Mouse (Mus musculus) CH12.LX (cell line): Measurements from ENCODE around the gene Scd4. TPM values are rescaled to one million over a fixed set of nuclear protein-coding genes. Genes with fewer than 3 reads are reported as not detected.
A peak's percentile ranks its signal among the peaks of the same experiment; 100 is the strongest.

ENCODE experiments used
- DNase-seq: peaks from one replicate; pipeline ENCODE4 v3.0.0-alpha.2; 2013; ENCODE audit errors: extremely low read depth
- H3K27ac ChIP-seq: 2 replicates; pipeline ENCODE4 v1.5.1; 2012; ENCODE audit warnings: low read depth, mild to moderate bottlenecking, control low read depth, moderate library complexity; ENCODE audit not compliant: insufficient read depth
- H3K27me3 ChIP-seq: replicated peaks from 2 replicates; pipeline ENCODE3; 2012; ENCODE audit warnings: inconsistent platforms
- H3K36me3 ChIP-seq, 2 experiments: replicated peaks in 1 of 2; 2 replicates each; pipeline versions ENCODE3 to v1.6.1; 2012; ENCODE audit warnings: inconsistent platforms in 1 of 2, low read length in 1 of 2, mild to moderate bottlenecking in 1 of 2, mixed read lengths in 1 of 2, moderate library complexity in 1 of 2; ENCODE audit not compliant: control insufficient read depth in 1 of 2, insufficient read depth in 1 of 2
- H3K4me1 ChIP-seq, 2 experiments: 2 replicates each; pipeline ENCODE4 v1.6.1; 2012; ENCODE audit warnings: inconsistent platforms in 1 of 2, moderate library complexity in 1 of 2; ENCODE audit not compliant: insufficient read depth in 2 of 2, control insufficient read depth in 1 of 2
- H3K4me2 ChIP-seq: 2 replicates; pipeline ENCODE4 v1.6.1; 2012; ENCODE audit warnings: low read depth, mild to moderate bottlenecking, control low read depth; ENCODE audit not compliant: poor library complexity, insufficient read depth, severe bottlenecking
- H3K4me3 ChIP-seq, 3 experiments: fragments of 150-350 bp in 1 of 3; sonication (generic) in 1 of 3; replicated peaks in 1 of 3; 2 replicates each; pipeline versions ENCODE3 to v1.5.1; 2011 to 2012; ENCODE audit warnings: low read depth in 2 of 3, low read length in 2 of 3, mild to moderate bottlenecking in 2 of 3, moderate library complexity in 2 of 3, control low read depth in 1 of 3, improper control_type of control experiment in 1 of 3, inconsistent platforms in 1 of 3, mixed read lengths in 1 of 3; ENCODE audit not compliant: poor library complexity in 1 of 3
- H3K79me2 ChIP-seq: replicated peaks from 2 replicates; pipeline ENCODE4 v1.6.1; 2012; ENCODE audit warnings: mild to moderate bottlenecking, moderate library complexity; ENCODE audit not compliant: control insufficient read depth, poor library complexity, insufficient read depth, severe bottlenecking; ENCODE audit errors: extremely low read depth
- H3K9ac ChIP-seq: 2 replicates; pipeline ENCODE4 v1.6.1; 2012; ENCODE audit warnings: low read depth, mild to moderate bottlenecking, control low read depth, moderate library complexity; ENCODE audit not compliant: insufficient read depth
- H3K9me3 ChIP-seq: replicated peaks from 2 replicates; pipeline ENCODE3; 2012; ENCODE audit warnings: low read length, inconsistent platforms, mixed read lengths
- BHLHE40 ChIP-seq: IDR thresholded peaks from 2 replicates; pipeline ENCODE4 v1.6.1; 2011; ENCODE audit warnings: mild to moderate bottlenecking, low read depth, low read length, improper control_type of control experiment
- CHD1 ChIP-seq: IDR thresholded peaks from 2 replicates; pipeline ENCODE4 v1.6.1; 2012; ENCODE audit warnings: low read depth, low read length, improper control_type of control experiment, inconsistent platforms
- ELF1 ChIP-seq: IDR thresholded peaks from 2 replicates; pipeline ENCODE4 v1.6.1; 2014; ENCODE audit warnings: low read depth, mild to moderate bottlenecking, inconsistent platforms, low read length, improper control_type of control experiment
- EP300 ChIP-seq: IDR thresholded peaks from 2 replicates; pipeline ENCODE4 v1.6.1; 2011; ENCODE audit warnings: low read length, improper control_type of control experiment
- ETS1 ChIP-seq: conservative IDR thresholded peaks from 2 replicates; pipeline ENCODE4 v1.6.1; 2012; ENCODE audit warnings: low read depth, mild to moderate bottlenecking, inconsistent platforms, low read length, improper control_type of control experiment, moderate library complexity
- JUND ChIP-seq: conservative IDR thresholded peaks from 2 replicates; pipeline ENCODE4 v1.6.1; 2011; ENCODE audit warnings: low read depth, low read length, improper control_type of control experiment
- MAZ ChIP-seq: IDR thresholded peaks from 2 replicates; pipeline ENCODE4 v1.6.1; 2012; ENCODE audit warnings: low read depth, mild to moderate bottlenecking, inconsistent platforms, low read length, improper control_type of control experiment, moderate library complexity
- MEF2A ChIP-seq: IDR thresholded peaks from 2 replicates; pipeline ENCODE4 v1.6.1; 2014; ENCODE audit warnings: low read depth, mild to moderate bottlenecking, inconsistent platforms, low read length, improper control_type of control experiment, borderline replicate concordance
- NRF1 ChIP-seq: IDR thresholded peaks from 2 replicates; pipeline ENCODE4 v1.6.1; 2014; ENCODE audit warnings: low read depth, mild to moderate bottlenecking, inconsistent platforms, low read length, improper control_type of control experiment, moderate library complexity
- PAX5 ChIP-seq: IDR thresholded peaks from 2 replicates; pipeline ENCODE4 v1.6.1; 2012; ENCODE audit warnings: low read length, inconsistent platforms, mixed read lengths
- RAD21 ChIP-seq: IDR thresholded peaks from 2 replicates; pipeline ENCODE4 v1.6.1; 2011; ENCODE audit warnings: low read depth, mild to moderate bottlenecking, low read length, improper control_type of control experiment, moderate library complexity
- RCOR1 ChIP-seq: conservative IDR thresholded peaks from 2 replicates; pipeline ENCODE4 v1.6.1; 2012; ENCODE audit warnings: low read depth, mild to moderate bottlenecking, inconsistent platforms, low read length, improper control_type of control experiment
- SIN3A ChIP-seq: IDR thresholded peaks from 2 replicates; pipeline ENCODE4 v1.6.1; 2012; ENCODE audit warnings: low read length, improper control_type of control experiment, inconsistent platforms
- TBP ChIP-seq: conservative IDR thresholded peaks from 2 replicates; pipeline ENCODE4 v1.6.1; 2011; ENCODE audit warnings: low read depth, low read length, improper control_type of control experiment
- USF1 ChIP-seq: IDR thresholded peaks from 2 replicates; pipeline ENCODE4 v1.6.1; 2014; ENCODE audit warnings: low read depth, mild to moderate bottlenecking, inconsistent platforms, low read length, improper control_type of control experiment
- ZKSCAN1 ChIP-seq: IDR thresholded peaks from 2 replicates; pipeline ENCODE4 v1.6.1; 2012; ENCODE audit warnings: low read depth, inconsistent platforms, low read length, improper control_type of control experiment, borderline replicate concordance
- ZMIZ1 ChIP-seq: IDR thresholded peaks from 2 replicates; pipeline ENCODE4 v1.6.1; 2012; ENCODE audit warnings: low read depth, mild to moderate bottlenecking, inconsistent platforms, low read length, improper control_type of control experiment
- ZNF384 ChIP-seq: IDR thresholded peaks from 2 replicates; pipeline ENCODE4 v1.6.1; 2012; ENCODE audit warnings: low read depth, low read length, improper control_type of control experiment, inconsistent platforms
- dilution Hi-C: fragments of 300-500 bp; cut with MboI; formaldehyde crosslinking; loops from 2 replicates; pipeline ENCODE4 v1.14.3; 2020; ENCODE audit warnings: low sequenced_read_pairs; ENCODE audit not compliant: extremely low pct_unique_long_range_greater_than_20kb, extremely low pct_ligation_motif_present
- in situ Hi-C: fragments of 300-500 bp; cut with MboI; formaldehyde crosslinking; loops from 3 replicates; pipeline ENCODE4 v1.14.3; 2019; ENCODE audit warnings: low sequenced_read_pairs, low pct_ligation_motif_present, low pct_unique_long_range_greater_than_20kb, mixed read lengths
- polyA plus RNA-seq: library from polyadenylated mRNA; unstranded; fragments of >175 nt; gene quantifications from 2 replicates; pipeline ENCODE4 v1.2.1, GENCODE M21; 2012; ENCODE audit warnings: low read depth; ENCODE audit not compliant: insufficient read length
- total RNA-seq, 2 experiments: library from RNA; depleted of rRNA; stranded (reverse); fragments of 300-350 nt in 1 of 2; fragments of >200 nt in 1 of 2; gene quantifications; 2 replicates each; pipeline ENCODE4 v1.2.3; 2012 to 2014

Scd4 gene
- total and polyA plus RNA-seq, 3 experiments = 0.11 TPM; not detected in 2

DNA sequence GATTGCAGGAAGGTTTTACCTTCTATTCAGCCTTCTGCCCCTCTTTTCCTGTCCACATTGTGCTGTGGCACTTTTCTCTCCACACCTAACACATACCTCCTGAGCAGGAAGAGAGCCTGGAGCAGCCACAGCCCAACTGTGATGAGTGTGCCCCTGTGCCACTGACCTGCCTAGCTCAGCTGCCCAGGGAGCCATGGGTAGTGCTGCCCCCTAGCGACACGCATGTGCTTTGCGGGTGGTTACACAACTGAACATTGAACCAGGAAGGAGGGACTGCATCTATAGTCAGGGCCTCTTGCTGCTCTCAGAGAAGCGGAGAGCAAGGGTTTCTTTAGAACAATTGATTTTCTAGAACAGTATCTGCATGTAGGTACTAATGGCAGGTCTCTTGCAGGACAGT lies 37.2 kb upstream of the Scd4 start (continued):
- no peak for TF ChIP-seq TBP
- no peak for TF ChIP-seq USF1
- no peak for TF ChIP-seq ZMIZ1
- no peak for TF ChIP-seq PAX5
- peak; percentile 53; the same call in 1 of the 2 replicates for TF ChIP-seq BHLHE40
- TF ChIP-seq MEF2A = peak; percentile 66
- TF ChIP-seq RAD21 = peak; percentile 76
- no peak for TF ChIP-seq RCOR1
- no peak; the same call in 1 of the 2 replicates for TF ChIP-seq CHD1
- no peak for TF ChIP-seq ZKSCAN1
- TF ChIP-seq ETS1 = peak; percentile 26; the same call in 1 of the 2 replicates
- no peak for TF ChIP-seq JUND

DNA sequence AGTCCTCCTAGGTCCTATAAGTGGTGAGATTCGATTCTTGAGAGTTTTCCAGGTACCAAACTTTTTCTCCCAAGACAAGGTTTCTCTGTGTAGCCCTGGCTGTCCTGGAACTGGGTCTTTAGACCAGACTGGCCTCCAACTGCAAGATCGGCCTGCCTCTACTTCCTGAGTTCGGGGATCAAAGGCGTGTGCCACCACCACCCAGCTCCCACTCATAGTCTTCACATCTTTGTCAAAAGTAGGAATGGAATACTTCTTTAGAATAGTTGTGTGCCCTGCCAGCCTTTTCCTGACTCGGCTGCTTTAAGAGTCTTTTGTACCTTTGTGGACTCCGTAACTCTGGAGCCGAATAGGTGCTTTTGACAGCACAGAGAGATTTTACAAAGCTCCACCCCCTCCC lies 36.7 kb upstream of the Scd4 start:
- Histone ChIP-seq H3K4me1 (peaks cover 22 to 58% of the 10 kb centered on the region in 2 experiments), H3K9me3 (no peaks in the 10 kb centered on the region), H3K79me2 (peaks cover 70% of the 10 kb centered on the region), H3K36me3 (peaks cover 58 to 62% of the 10 kb centered on the region in 2 experiments), H3K4me3 (peak overlapping the region; percentile 68 to 94 (median 92)), H3K4me2 (peak overlapping the region; percentile 85), H3K27ac (no peak overlapping the region), H3K9ac (peak overlapping the region; percentile 66)
- dilution Hi-C loops = no loop called here
- in situ Hi-C loops = loop anchor here (5.0 kb wide), 1 partner anchor 49 kb away; no protein-coding TSS in a partner anchor
- no peak for DNase-seq
- no peak for TF ChIP-seq ELF1
- no peak for TF ChIP-seq ZNF384
- TF ChIP-seq MAZ = no peak
- TF ChIP-seq, all 38 proteins: peak for 0
- no peaks in the 10 kb centered on the region for H3K27me3 ChIP-seq

DNA sequence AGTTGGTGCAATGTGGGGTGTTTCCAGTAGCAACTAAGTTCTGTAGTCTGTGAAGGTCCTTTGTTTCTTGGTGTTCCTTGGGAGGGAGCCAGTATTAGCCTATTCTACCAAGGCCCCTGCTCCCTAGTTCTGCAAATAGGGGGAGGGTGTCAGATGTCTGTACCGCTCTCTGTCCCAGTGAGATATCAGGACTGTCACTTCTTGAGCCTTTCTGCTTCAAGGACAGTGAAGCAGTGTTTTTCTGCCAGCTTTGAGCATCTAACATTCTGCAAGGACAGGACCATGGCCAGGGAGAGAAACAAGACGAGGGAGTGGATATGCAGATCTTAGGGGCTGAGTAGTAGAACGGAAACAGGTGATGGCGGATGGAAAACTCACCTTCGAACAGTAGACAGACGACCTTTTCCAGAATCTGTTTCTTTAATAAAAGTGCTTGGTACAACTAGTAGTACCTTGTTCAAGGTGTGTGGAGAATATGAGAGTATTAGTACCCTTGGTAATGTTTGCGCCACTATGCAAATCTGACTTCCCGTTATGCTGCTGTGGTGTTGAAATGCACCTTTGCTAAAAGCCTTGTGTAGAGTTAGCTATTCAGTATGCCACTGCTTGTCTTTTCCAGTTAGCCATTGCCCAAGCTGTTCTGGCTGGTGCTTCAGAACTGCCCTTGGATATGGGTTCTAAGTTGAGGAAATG lies 35.7 kb upstream of the Scd4 start:
- DNase-seq = no peak
- peak overlapping the region; percentile 85 for H3K4me2 ChIP-seq
- H3K4me1 ChIP-seq = peaks cover 22 to 57% of the 10 kb centered on the region in 2 experiments
- H3K36me3 ChIP-seq = peaks cover 65 to 71% of the 10 kb centered on the region in 2 experiments
- H3K27ac ChIP-seq = no peak overlapping the region; the same call in 1 of the 2 replicates
- H3K4me3 ChIP-seq = peak overlapping the region; percentile 68 to 94 (median 92)
- peaks cover 70% of the 10 kb centered on the region for H3K79me2 ChIP-seq
- TF ChIP-seq EP300 (peak; percentile 12; the same call in 1 of the 2 replicates), SIN3A (peak; percentile 75), BHLHE40 (0 out of 2 replicates have a peak, but pooled peaks have one; percentile 27), RCOR1 (0 out of 2 replicates have a peak, but pooled peaks have one; percentile 24), USF1 (no peak), NRF1 (no peak), ZMIZ1 (0 out of 2 replicates have a peak, but pooled peaks have one; percentile 15)
- TF ChIP-seq, all 38 proteins: peak for 5
- in situ Hi-C loops (loop anchor here (5.0 kb wide), 1 partner anchor 50 kb away; no protein-coding TSS in a partner anchor), dilution Hi-C loops (no loop called here)
- Histone ChIP-seq H3K9ac (peak overlapping the region; percentile 66), H3K9me3 (no peaks in the 10 kb centered on the region), H3K27me3 (no peaks in the 10 kb centered on the region)
